Mouse (Mus musculus) G1E (cell line): Measurements from ENCODE around the gene Efcab7. TPM values are rescaled to one million over a fixed set of nuclear protein-coding genes. Genes with fewer than 3 reads are reported as not detected.
A peak's percentile ranks its signal among the peaks of the same experiment; 100 is the strongest.

Source experiments
- ATAC-seq: 2 replicates; pipeline ENCODE4 v1.8.0; 2016; ENCODE audit warnings: mild to moderate bottlenecking; ENCODE audit not compliant: insufficient number of reproducible peaks, poor library complexity, low FRiP score, severe bottlenecking; ENCODE audit errors: extremely low read depth
- DNase-seq: peaks from one replicate; pipeline ENCODE4 v3.0.0; 2012; ENCODE audit warnings: low spot score
- H3K27me3 ChIP-seq: 2 replicates; pipeline ENCODE4 v1.6.1; 2012; ENCODE audit warnings: mild to moderate bottlenecking, low read length, inconsistent platforms; ENCODE audit not compliant: insufficient read depth
- H3K36me3 ChIP-seq: replicated peaks from 2 replicates; pipeline ENCODE3; 2012; ENCODE audit warnings: mild to moderate bottlenecking, inconsistent platforms
- H3K4me1 ChIP-seq: 2 replicates; pipeline ENCODE4 v1.6.1; 2012; ENCODE audit warnings: low read depth, low read length, inconsistent platforms, mixed read lengths; ENCODE audit not compliant: insufficient read depth
- H3K4me3 ChIP-seq: 2 replicates; pipeline ENCODE4 v1.5.1; 2012; ENCODE audit warnings: low read depth, mild to moderate bottlenecking, inconsistent platforms, low read length, moderate library complexity, mixed read lengths
- H3K9me3 ChIP-seq: replicated peaks from 2 replicates; pipeline ENCODE4 v1.6.1; 2012; ENCODE audit warnings: inconsistent platforms
- CTCF ChIP-seq: IDR thresholded peaks from 2 replicates; pipeline ENCODE4 v1.5.1; 2012; ENCODE audit warnings: low read depth, low read length, inconsistent platforms, mixed read lengths
- GATA1 ChIP-seq: IDR thresholded peaks from 2 replicates; pipeline ENCODE4 v1.6.1; 2012; ENCODE audit warnings: borderline replicate concordance, low read length, inconsistent platforms, mixed read lengths
- GATA2 ChIP-seq: IDR thresholded peaks from 2 replicates; pipeline ENCODE4 v1.6.1; 2012; ENCODE audit warnings: low read depth, low read length, inconsistent platforms, borderline replicate concordance
- POLR2AphosphoS5 ChIP-seq: IDR thresholded peaks from 2 replicates; pipeline ENCODE4 v1.6.1; 2012; ENCODE audit warnings: low read depth, low read length, inconsistent platforms; ENCODE audit not compliant: insufficient replicate concordance
- TAL1 ChIP-seq: conservative IDR thresholded peaks from 2 replicates; pipeline ENCODE4 v1.6.1; 2012; ENCODE audit warnings: low read depth, low read length, inconsistent platforms, mixed read lengths
- polyA plus RNA-seq: library from polyadenylated mRNA; stranded (reverse); fragments of >175 nt; gene quantifications from 2 replicates; pipeline ENCODE4 v1.2.3, GENCODE M21; 2012
- total RNA-seq, 2 experiments: library from RNA; stranded (forward) in 1 of 2; stranded (reverse) in 1 of 2; fragments of 200-1000 nt in 1 of 2; fragments of >200 nt in 1 of 2; fragmentation: Nextera tagmentation in 1 of 2; gene quantifications; 2 replicates each; pipeline ENCODE4 v1.2.3; 2014 to 2017

Efcab7 gene
- total and polyA plus RNA-seq, 3 experiments: 1.5 to 21.1 (median 21.0) TPM

GRCm38 (mm10) chr4:99953904-99954303, 124.9 kb downstream of the Efcab7 start:
- TF ChIP-seq GATA1 (no peak), CTCF (no peak), TAL1 (no peak), GATA2 (no peak), POLR2AphosphoS5 (no peak)
- H3K9me3 ChIP-seq: no peaks in the 10 kb centered on the region

GRCm38 (mm10) chr4:99955396-99955795, 126.4 kb downstream of the Efcab7 start:
- no peak for ATAC-seq
- Histone ChIP-seq H3K4me3 (no peak overlapping the region), H3K27me3 (no peaks in the 10 kb centered on the region), H3K9me3 (no peaks in the 10 kb centered on the region), H3K4me1 (peaks cover 15% of the 10 kb centered on the region), H3K36me3 (peaks cover 52% of the 10 kb centered on the region)
- no peak for DNase-seq
- no peak for TF ChIP-seq TAL1
- no peak for TF ChIP-seq CTCF
- no peak for TF ChIP-seq GATA1
- no peak for TF ChIP-seq POLR2AphosphoS5
- no peak for TF ChIP-seq GATA2

More at GRCm38 (mm10) chr4:99953904-99954303, 124.9 kb downstream of the Efcab7 start:
- Histone ChIP-seq H3K36me3 (peaks cover 52% of the 10 kb centered on the region), H3K4me1 (peaks cover 11% of the 10 kb centered on the region), H3K27me3 (no peaks in the 10 kb centered on the region), H3K4me3 (no peak overlapping the region)
- DNase-seq: no peak
- ATAC-seq: no peak

- ATAC-seq: no peak
- Histone ChIP-seq H3K9me3 (no peaks in the 10 kb centered on the region), H3K27me3 (no peaks in the 10 kb centered on the region), H3K36me3 (peaks cover 53% of the 10 kb centered on the region), H3K4me1 (peaks cover 15% of the 10 kb centered on the region), H3K4me3 (no peak overlapping the region)
- DNase-seq: no peak
- TF ChIP-seq POLR2AphosphoS5: no peak
- no peak for TF ChIP-seq TAL1
- no peak for TF ChIP-seq GATA2
- no peak for TF ChIP-seq GATA1
These were observed 128.2 kb downstream of the Efcab7 start for GRCm38 (mm10) chr4:99957186-99957585.

- no peak for TF ChIP-seq TAL1
- no peak for TF ChIP-seq GATA1
- TF ChIP-seq GATA2: no peak
- TF ChIP-seq CTCF: no peak
- no peak for TF ChIP-seq POLR2AphosphoS5
- ATAC-seq: no peak
- Histone ChIP-seq H3K36me3 (peaks cover 57% of the 10 kb centered on the region), H3K4me3 (no peak overlapping the region), H3K27me3 (no peaks in the 10 kb centered on the region), H3K9me3 (no peaks in the 10 kb centered on the region), H3K4me1 (peaks cover 15% of the 10 kb centered on the region)
- peak; percentile 10 for DNase-seq
These were observed 129.3 kb downstream of the Efcab7 start for GRCm38 (mm10) chr4:99958084-99958815.

- DNase-seq: no peak
- Histone ChIP-seq H3K4me3 (no peak overlapping the region), H3K4me1 (peaks cover 12% of the 10 kb centered on the region; the same call in 1 of the 2 replicates), H3K27me3 (no peaks in the 10 kb centered on the region), H3K9me3 (no peaks in the 10 kb centered on the region), H3K36me3 (peaks cover 59% of the 10 kb centered on the region)
- no peak for TF ChIP-seq POLR2AphosphoS5
- no peak for TF ChIP-seq GATA2
- no peak for TF ChIP-seq TAL1
- TF ChIP-seq GATA1: no peak
- no peak for TF ChIP-seq CTCF
- ATAC-seq: no peak
These were observed 130.3 kb downstream of the Efcab7 start for GRCm38 (mm10) chr4:99959308-99959707.

Other genes starting within 250 kb of the Efcab7 start
- gene Foxd3, start 172.9 kb upstream of the Efcab7 start, total RNA-seq (2014; fragmentation: Nextera tagmentation): not detected in 2 replicates
- gene Foxd3, start 172.9 kb upstream of the Efcab7 start, total RNA-seq (2017): 0.12 TPM in 1 of 2 replicates, not detected in the other
- gene Foxd3, start 172.9 kb upstream of the Efcab7 start, polyA plus RNA-seq: not detected in 2 replicates
- 47.7 and 50.5 TPM in 2 replicates for gene Alg6, start 113.5 kb upstream of the Efcab7 start, total RNA-seq (2014; fragmentation: Nextera tagmentation)
- 21.8 and 22.0 TPM in 2 replicates for gene Alg6, start 113.5 kb upstream of the Efcab7 start, total RNA-seq (2017)
- 0.42 and 0.54 TPM in 2 replicates for gene Alg6, start 113.5 kb upstream of the Efcab7 start, polyA plus RNA-seq
- 44.8 and 47.2 TPM in 2 replicates for gene Pgm1, start 100.2 kb downstream of the Efcab7 start, total RNA-seq (2014; fragmentation: Nextera tagmentation)
- 102 and 113 TPM in 2 replicates for gene Pgm1, start 100.2 kb downstream of the Efcab7 start, total RNA-seq (2017)
- 57.4 and 66.8 TPM in 2 replicates for gene Pgm1, start 100.2 kb downstream of the Efcab7 start, polyA plus RNA-seq
- 39.7 and 40.4 TPM in 2 replicates for gene Itgb3bp, start 100.6 kb downstream of the Efcab7 start, total RNA-seq (2014; fragmentation: Nextera tagmentation)
- 21.3 and 23.2 TPM in 2 replicates for gene Itgb3bp, start 100.6 kb downstream of the Efcab7 start, total RNA-seq (2017)
- gene Itgb3bp, start 100.6 kb downstream of the Efcab7 start, polyA plus RNA-seq: 0.79 and 1.1 TPM in 2 replicates